Mouse (Mus musculus): ENCODE results near the gene Atf6.
A peak's percentile ranks its signal among the peaks of the same experiment; 100 is the strongest.

Gene Atf6

DNA sequence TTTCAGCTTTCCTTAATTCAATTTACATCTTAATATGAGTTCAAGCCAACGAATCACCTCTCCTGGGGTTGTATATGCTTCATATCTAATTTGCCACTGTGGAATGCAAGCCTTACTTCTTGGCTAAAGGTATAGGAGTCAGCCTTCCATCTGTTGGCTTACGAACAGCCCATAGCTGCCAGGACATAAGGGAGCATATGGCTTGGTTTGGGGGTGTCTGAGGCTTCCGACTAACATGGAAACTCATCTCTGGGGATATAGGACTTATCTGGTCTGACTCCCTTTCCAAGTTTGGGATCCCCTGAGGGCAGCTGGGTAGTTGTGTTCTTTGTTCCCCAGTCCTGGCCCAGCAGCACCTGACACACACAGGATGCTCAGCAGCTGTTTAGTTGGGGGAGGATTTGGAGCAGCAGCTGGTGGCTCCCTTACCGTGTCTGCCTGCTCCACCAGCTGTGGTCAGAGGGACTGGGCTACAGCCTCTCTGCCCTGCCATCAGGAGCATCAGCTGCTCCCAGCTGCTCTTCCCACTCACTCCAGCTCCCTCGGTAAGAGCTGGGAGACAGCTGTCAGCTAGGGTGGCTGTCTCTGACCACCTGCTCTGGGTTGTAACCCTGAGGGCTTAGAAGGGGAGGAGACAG lies 212.2 kb downstream of the Atf6 start:
- DNase-seq = peak; percentile 47

Data from right cerebral cortex, adult 18-20 months (tissue).